Mouse (Mus musculus) ES-E14 (cell line): ENCODE measurements around the gene Il20. TPM values are rescaled to one million over a fixed set of nuclear protein-coding genes. Genes with fewer than 3 reads are reported as not detected.

ENCODE experiments used
- DNase-seq: peaks from one replicate; pipeline ENCODE4 v3.0.0-alpha.2; 2013; ENCODE audit warnings: low read depth, low spot score
- H3K27ac ChIP-seq: 2 replicates; pipeline ENCODE4 v1.5.1; 2012; ENCODE audit warnings: low read depth, mild to moderate bottlenecking, low read length, moderate library complexity, mixed read lengths; ENCODE audit not compliant: poor library complexity, insufficient read depth, severe bottlenecking
- H3K36me3 ChIP-seq: 2 replicates; pipeline ENCODE4 v1.6.1; 2012; ENCODE audit warnings: mild to moderate bottlenecking, low read length, moderate library complexity, mixed read lengths; ENCODE audit not compliant: control insufficient read depth, poor library complexity, insufficient read depth, severe bottlenecking
- H3K4me1 ChIP-seq, 2 experiments: fragments of 150-350 bp in 1 of 2; sonication (generic) in 1 of 2; 2 replicates each; pipeline ENCODE4 v1.6.1; 2012; ENCODE audit warnings: low read length in 2 of 2, mild to moderate bottlenecking in 1 of 2, mixed read lengths in 1 of 2; ENCODE audit not compliant: control insufficient read depth in 2 of 2, insufficient read depth in 2 of 2, poor library complexity in 1 of 2
- H3K4me3 ChIP-seq, 2 experiments: fragments of 150-350 bp in 1 of 2; sonication (generic) in 1 of 2; 2 replicates each; pipeline ENCODE4 v1.5.1; 2012; ENCODE audit warnings: low read length in 2 of 2, low read depth in 1 of 2, mild to moderate bottlenecking in 1 of 2, mixed read lengths in 1 of 2; ENCODE audit not compliant: insufficient read depth in 1 of 2, poor library complexity in 1 of 2, severe bottlenecking in 1 of 2
- H3K9ac ChIP-seq: 2 replicates; pipeline ENCODE4 v1.6.1; 2012; ENCODE audit warnings: low read depth, mild to moderate bottlenecking, low read length, mixed read lengths; ENCODE audit not compliant: poor library complexity, insufficient read depth, severe bottlenecking
- H3K9me3 ChIP-seq: fragments of 150-350 bp; sonication (generic); 2 replicates; pipeline ENCODE4 v1.6.1; 2012; ENCODE audit warnings: low read depth, mild to moderate bottlenecking, low read length; ENCODE audit not compliant: control insufficient read depth, insufficient read depth
- CHD2 ChIP-seq: IDR thresholded peaks from 2 replicates; pipeline ENCODE4 v1.6.1; 2014; ENCODE audit warnings: mild to moderate bottlenecking, low read depth, low read length, inconsistent platforms
- HCFC1 ChIP-seq: IDR thresholded peaks from 2 replicates; pipeline ENCODE4 v1.6.1; 2012; ENCODE audit warnings: low read length, inconsistent platforms, borderline replicate concordance; ENCODE audit not compliant: insufficient read depth
- MAFK ChIP-seq: IDR thresholded peaks from 2 replicates; pipeline ENCODE4 v1.6.1; 2014; ENCODE audit warnings: mild to moderate bottlenecking, low read depth, low read length, inconsistent platforms; ENCODE audit not compliant: insufficient read depth
- ZC3H11A ChIP-seq: IDR thresholded peaks from 2 replicates; pipeline ENCODE4 v1.6.1; 2012; ENCODE audit warnings: low read depth, mild to moderate bottlenecking, inconsistent platforms, low read length, borderline replicate concordance
- ZNF384 ChIP-seq: IDR thresholded peaks from 2 replicates; pipeline ENCODE4 v1.6.1; 2012; ENCODE audit warnings: low read depth, low read length, inconsistent platforms
- in situ Hi-C, 2 experiments: fragments of 600-800 bp; cut with MboI; formaldehyde crosslinking; loops; one replicate each; pipeline ENCODE4 v1.15.1; 2025; ENCODE audit warnings: low sequenced_read_pairs in 2 of 2, inconsistent platforms in 1 of 2; ENCODE audit not compliant: unreplicated experiment in 2 of 2
- total RNA-seq: library from RNA; depleted of rRNA; stranded (reverse); fragments of 300-350 nt; gene quantifications from 2 replicates; pipeline ENCODE4 v1.2.3, GENCODE M21; 2012

Gene Il20
- total RNA-seq, 1 experiment = not detected

- Histone ChIP-seq H3K4me1 (no peaks in the 10 kb centered on the region), H3K36me3 (no peaks in the 10 kb centered on the region), H3K9ac (no peak within 1 kb of the TSS), H3K4me3 (no peak within 1 kb of the TSS), H3K27ac (no peak within 1 kb of the TSS), H3K9me3 (no peaks in the 10 kb centered on the region)
- TF ChIP-seq CHD2 (no peak), ZC3H11A (no peak), HCFC1 (no peak), MAFK (no peak), ZNF384 (no peak)
- in situ Hi-C loops = loop anchor here (25.0 kb wide), 2 partner anchors 175 to 375 kb away; no protein-coding TSS in a partner anchor
- no peak for DNase-seq
These were observed 23.9 kb downstream of the Il20 start, which contains the start of gene Il24 for GRCm38 (mm10) chr1:130887354-130887753. Gene Il24, minus strand, starts transcription at chr1:130887454.

- no peaks in the 10 kb centered on the region for H3K4me1 ChIP-seq
- no peak for DNase-seq
- H3K27ac ChIP-seq = no peak overlapping the region
- no peaks in the 10 kb centered on the region for H3K36me3 ChIP-seq
- in situ Hi-C loops = loop anchor here (25.0 kb wide), 2 partner anchors 179 to 379 kb away; no protein-coding TSS in a partner anchor
- H3K4me3 ChIP-seq = no peak overlapping the region
- TF ChIP-seq ZC3H11A (no peak), HCFC1 (no peak), CHD2 (no peak), MAFK (no peak), ZNF384 (no peak)
- no peaks in the 10 kb centered on the region for H3K9me3 ChIP-seq
- H3K9ac ChIP-seq = no peak overlapping the region
These were observed 28.1 kb downstream of the Il20 start for GRCm38 (mm10) chr1:130883146-130883545.

DNA sequence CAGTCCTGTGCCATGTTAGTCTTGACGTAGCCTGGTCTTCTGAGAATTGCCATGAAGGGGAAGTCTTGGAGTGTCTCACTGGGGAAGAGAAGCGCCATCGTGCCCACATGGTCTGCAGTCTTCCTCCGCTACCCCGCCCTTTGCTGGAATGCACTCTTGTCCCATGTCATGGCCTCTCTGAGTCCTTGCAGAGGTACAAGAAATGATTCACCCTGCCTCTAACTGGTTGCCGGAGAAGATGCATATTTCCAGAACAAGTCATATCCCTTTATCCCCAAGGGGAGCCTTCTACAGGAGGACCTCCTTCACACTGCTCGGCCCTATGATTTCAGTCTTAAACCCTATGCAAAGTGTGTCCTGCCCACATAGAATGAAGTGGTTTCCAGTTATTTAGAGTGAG lies 31.3 kb downstream of the Il20 start:
- no peaks in the 10 kb centered on the region for H3K36me3 ChIP-seq
- DNase-seq = no peak
- TF ChIP-seq MAFK = no peak
- no peak for TF ChIP-seq CHD2
- no peak for TF ChIP-seq HCFC1
- no peak for TF ChIP-seq ZNF384
- no peak for TF ChIP-seq ZC3H11A
- H3K27ac ChIP-seq = no peak overlapping the region
- in situ Hi-C loops = loop anchor here (10.0 to 25.0 kb wide), 3 partner anchors 175 to 382 kb away; no protein-coding TSS in a partner anchor
- no peaks in the 10 kb centered on the region for H3K9me3 ChIP-seq
- H3K4me1 ChIP-seq = no peaks in the 10 kb centered on the region
- no peak overlapping the region for H3K9ac ChIP-seq
- H3K4me3 ChIP-seq = no peak overlapping the region

GRCm38 (mm10) chr1:130877889-130878614 lies 33.2 kb downstream of the Il20 start:
- DNase-seq = peak; percentile 29
- no peak for TF ChIP-seq CHD2
- no peak for TF ChIP-seq ZNF384
- TF ChIP-seq MAFK = no peak
- TF ChIP-seq ZC3H11A = no peak
- no peak for TF ChIP-seq HCFC1
- Histone ChIP-seq H3K9me3 (no peaks in the 10 kb centered on the region), H3K4me1 (no peaks in the 10 kb centered on the region), H3K36me3 (no peaks in the 10 kb centered on the region), H3K4me3 (peak overlapping the region; percentile 69 to 70), H3K27ac (no peak overlapping the region), H3K9ac (peak overlapping the region; percentile 60)
- in situ Hi-C loops = loop anchor here (10.0 to 25.0 kb wide), 3 partner anchors 177 to 384 kb away; no protein-coding TSS in a partner anchor
